Mouse (Mus musculus) ES-Bruce4 (cell line): ENCODE measurements around the gene Bcl11b. TPM values are rescaled to one million over a fixed set of nuclear protein-coding genes. Genes with fewer than 3 reads are reported as not detected.

ENCODE experiments used
- H3K27ac ChIP-seq: 2 replicates; pipeline ENCODE4 v1.5.1; 2012; ENCODE audit warnings: low read length, inconsistent platforms; ENCODE audit not compliant: insufficient read depth
- H3K27me3 ChIP-seq: 2 replicates; pipeline ENCODE4 v1.6.1; 2012; ENCODE audit warnings: mild to moderate bottlenecking, low read length, inconsistent platforms; ENCODE audit not compliant: control insufficient read depth, poor library complexity, insufficient read depth, severe bottlenecking
- H3K36me3 ChIP-seq: 2 replicates; pipeline ENCODE4 v1.6.1; 2012; ENCODE audit warnings: inconsistent platforms, mild to moderate bottlenecking, low read length, moderate library complexity; ENCODE audit not compliant: control insufficient read depth, poor library complexity, insufficient read depth, severe bottlenecking
- H3K4me1 ChIP-seq: one replicate; pipeline ENCODE4 v1.8.1; 2011; ENCODE audit warnings: low read length; ENCODE audit not compliant: control insufficient read depth, insufficient read depth
- H3K4me3 ChIP-seq: 2 replicates; pipeline ENCODE4 v1.5.1; 2011; ENCODE audit warnings: low read depth, mild to moderate bottlenecking, low read length
- H3K9ac ChIP-seq: 2 replicates; pipeline ENCODE4 v1.6.1; 2012; ENCODE audit warnings: low read depth, mild to moderate bottlenecking, inconsistent platforms; ENCODE audit not compliant: poor library complexity, severe bottlenecking
- H3K9me3 ChIP-seq: replicated peaks from 2 replicates; pipeline ENCODE4 v1.6.1; 2012; ENCODE audit warnings: mild to moderate bottlenecking, low read length, inconsistent platforms; ENCODE audit not compliant: control insufficient read depth, poor library complexity, insufficient read depth, severe bottlenecking
- CTCF ChIP-seq: IDR thresholded peaks from one replicate; pipeline ENCODE4 v1.8.1; 2011; ENCODE audit warnings: low read depth, low read length
- EP300 ChIP-seq: IDR thresholded peaks from 2 replicates; pipeline ENCODE4 v1.6.1; 2011; ENCODE audit warnings: low read depth, low read length; ENCODE audit not compliant: insufficient read depth
- POLR2A ChIP-seq: IDR thresholded peaks from one replicate; pipeline ENCODE4 v1.8.1; 2011; ENCODE audit warnings: low read length; ENCODE audit not compliant: insufficient read depth
- polyA plus RNA-seq: library from polyadenylated mRNA; stranded (reverse); fragments of >200 nt; gene quantifications from 2 replicates; pipeline ENCODE4 v1.2.4, GENCODE M21; 2011; ENCODE audit warnings: low read depth; ENCODE audit not compliant: missing spikeins, insufficient read depth, insufficient read length

Gene Bcl11b
- polyA plus RNA-seq, 1 experiment, result 0.69 TPM

- H3K4me3 ChIP-seq, result no peak overlapping the region
- no peaks in the 10 kb centered on the region; the same call in 1 of the 2 replicates for H3K27me3 ChIP-seq
- TF ChIP-seq CTCF (no peak), EP300 (no peak), POLR2A (no peak)
- H3K27ac ChIP-seq, result no peak overlapping the region
- H3K36me3 ChIP-seq, result no peaks in the 10 kb centered on the region
- peaks cover 3% of the 10 kb centered on the region for H3K4me1 ChIP-seq
- H3K9me3 ChIP-seq, result no peaks in the 10 kb centered on the region
- no peak overlapping the region for H3K9ac ChIP-seq
These were observed 26.3 kb downstream of the Bcl11b start for GRCm38 (mm10) chr12:107977086-107977485.

GRCm38 (mm10) chr12:107976571-107977001 lies 26.8 kb downstream of the Bcl11b start:
- H3K4me1 ChIP-seq, result peaks cover 3% of the 10 kb centered on the region
- no peaks in the 10 kb centered on the region for H3K9me3 ChIP-seq
- H3K27ac ChIP-seq, result no peak overlapping the region
- no peak overlapping the region for H3K4me3 ChIP-seq
- H3K9ac ChIP-seq, result no peak overlapping the region
- TF ChIP-seq EP300 (no peak), POLR2A (no peak), CTCF (no peak)
- no peaks in the 10 kb centered on the region; the same call in 1 of the 2 replicates for H3K27me3 ChIP-seq
- no peaks in the 10 kb centered on the region for H3K36me3 ChIP-seq

- Histone ChIP-seq H3K27ac (no peak overlapping the region), H3K9ac (no peak overlapping the region), H3K27me3 (no peaks in the 10 kb centered on the region; the same call in 1 of the 2 replicates), H3K9me3 (no peaks in the 10 kb centered on the region), H3K4me3 (no peak overlapping the region), H3K4me1 (peaks cover 3% of the 10 kb centered on the region), H3K36me3 (no peaks in the 10 kb centered on the region)
- no peak for TF ChIP-seq CTCF
- no peak for TF ChIP-seq POLR2A
- TF ChIP-seq EP300, result no peak
These were observed 27.4 kb downstream of the Bcl11b start for GRCm38 (mm10) chr12:107975897-107976570.

- Histone ChIP-seq H3K4me1 (peaks cover 3% of the 10 kb centered on the region), H3K4me3 (no peak overlapping the region), H3K27me3 (no peaks in the 10 kb centered on the region), H3K9ac (no peak overlapping the region), H3K27ac (no peak overlapping the region), H3K36me3 (no peaks in the 10 kb centered on the region), H3K9me3 (no peaks in the 10 kb centered on the region)
- TF ChIP-seq POLR2A (no peak), CTCF (no peak), EP300 (no peak)
These were observed 27.9 kb downstream of the Bcl11b start for GRCm38 (mm10) chr12:107975479-107975896.

- Histone ChIP-seq H3K4me1 (peaks cover 3% of the 10 kb centered on the region), H3K9ac (no peak overlapping the region), H3K27ac (no peak overlapping the region), H3K4me3 (no peak overlapping the region), H3K9me3 (no peaks in the 10 kb centered on the region), H3K36me3 (no peaks in the 10 kb centered on the region), H3K27me3 (no peaks in the 10 kb centered on the region)
- TF ChIP-seq CTCF (no peak), EP300 (no peak), POLR2A (no peak)
These were observed 28.9 kb downstream of the Bcl11b start for GRCm38 (mm10) chr12:107974504-107974903.

GRCm38 (mm10) chr12:107973556-107974140 lies 29.8 kb downstream of the Bcl11b start:
- Histone ChIP-seq H3K4me1 (peaks cover 3% of the 10 kb centered on the region), H3K27me3 (no peaks in the 10 kb centered on the region), H3K36me3 (no peaks in the 10 kb centered on the region), H3K9ac (no peak overlapping the region), H3K27ac (no peak overlapping the region), H3K9me3 (no peaks in the 10 kb centered on the region), H3K4me3 (no peak overlapping the region)
- TF ChIP-seq CTCF, result no peak
- TF ChIP-seq POLR2A, result no peak
- TF ChIP-seq EP300, result no peak
